Mouse (Mus musculus) granulocyte monocyte progenitor cell, adult 5-6 weeks (primary cell): ENCODE measurements at regions not wholly inside any gene's neighbourhood (a gene's known extent, or its start where the extent isn't known, plus 50 kb on each side); places are given as distances from the start of the nearest gene placed in this dataset.

Experiments
- ATAC-seq: replicated peaks from 2 replicates; pipeline ENCODE4 v1.8.0; 2016; ENCODE audit warnings: mild to moderate bottlenecking, moderate TSS enrichment, inconsistent platforms; ENCODE audit not compliant: poor library complexity, severe bottlenecking

DNA sequence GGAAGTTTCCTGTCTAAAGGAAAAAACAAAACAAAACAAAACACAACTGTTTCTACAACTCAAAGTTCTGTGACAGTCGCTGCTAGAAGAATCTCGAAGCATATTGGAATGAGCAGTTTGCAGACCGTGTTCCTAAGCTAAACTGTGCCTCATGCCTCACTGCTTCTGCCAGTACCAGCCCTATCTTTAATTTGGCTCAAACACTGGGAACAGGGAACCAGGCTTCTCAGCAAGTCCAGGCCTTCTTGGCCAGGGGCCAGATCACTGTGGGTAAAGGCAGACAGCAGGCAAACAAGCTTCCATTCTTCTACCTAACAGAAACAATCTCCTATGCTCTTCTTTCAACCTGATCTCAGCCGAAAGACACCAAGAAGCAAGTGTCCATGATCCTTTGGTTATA, 56.5 kb downstream of the Tmsb4x start:
- no peak; the same call in 1 of the 2 replicates for ATAC-seq

GRCm38 (mm10) chrX:167151341-167151740, 57.8 kb downstream of the Tmsb4x start:
- no peak for ATAC-seq

GRCm38 (mm10) chrX:167149400-167149799, 59.7 kb downstream of the Tmsb4x start:
- ATAC-seq, result no peak

GRCm38 (mm10) chrX:167146513-167147360, 62.4 kb downstream of the Tmsb4x start:
- peak; percentile 33; the same call in 1 of the 2 replicates for ATAC-seq

DNA sequence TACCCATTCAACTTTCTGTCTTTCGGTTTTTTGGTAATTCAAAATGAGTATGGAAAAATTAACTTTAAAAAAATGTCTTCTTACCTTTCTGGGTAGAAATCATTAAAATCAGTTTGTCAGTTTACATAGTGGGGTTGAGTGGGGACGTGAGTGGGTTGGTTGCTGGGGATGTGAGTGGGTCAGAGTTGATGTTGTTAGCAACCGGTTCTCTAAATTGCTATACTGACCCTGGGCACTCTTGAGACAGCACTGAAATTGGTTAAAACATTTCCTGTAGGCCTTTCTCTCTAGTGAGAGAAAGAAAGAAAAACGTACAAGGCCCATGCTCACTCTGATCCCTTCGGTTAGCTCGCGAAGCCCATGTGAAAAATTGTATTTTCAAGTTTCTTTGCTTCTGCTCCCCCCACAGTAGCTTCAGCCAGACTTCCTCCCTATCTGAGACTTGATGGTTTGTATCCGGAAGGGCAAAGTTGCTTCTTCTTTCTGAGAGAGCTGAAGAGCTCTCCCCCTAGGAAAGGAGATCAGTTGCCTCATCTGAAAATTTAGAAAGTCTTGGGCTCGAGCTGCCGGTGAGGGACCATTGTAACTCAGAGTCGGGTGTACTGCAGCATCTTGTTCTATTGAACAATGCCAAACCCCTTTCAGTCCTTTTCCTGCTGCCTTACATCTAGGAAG, 63.5 kb downstream of the Tmsb4x start:
- ATAC-seq, result peak; percentile 93

- no peak for ATAC-seq
Measured at GRCm38 (mm10) chrX:167139110-167139509, 70.0 kb downstream of the Tmsb4x start.

DNA sequence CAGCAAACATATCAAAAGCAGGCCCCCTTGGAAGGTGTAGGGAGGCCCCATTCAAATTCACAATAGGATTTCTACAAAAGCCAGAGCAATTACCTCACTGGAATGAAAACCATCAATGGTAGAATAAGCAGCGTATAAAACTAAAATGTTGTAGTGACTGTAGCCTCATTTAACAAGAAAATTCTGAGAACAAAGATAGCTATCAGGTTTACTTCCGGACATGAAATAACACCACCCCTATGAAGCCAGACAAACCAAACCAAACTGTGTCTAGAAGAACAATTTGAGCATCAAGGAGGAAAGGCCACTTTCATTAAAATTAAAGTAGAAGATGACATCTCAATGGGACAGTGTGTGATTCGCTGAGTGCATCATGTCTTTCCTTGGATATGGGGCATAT, 74.9 kb downstream of the Tmsb4x start:
- ATAC-seq, result no peak

DNA sequence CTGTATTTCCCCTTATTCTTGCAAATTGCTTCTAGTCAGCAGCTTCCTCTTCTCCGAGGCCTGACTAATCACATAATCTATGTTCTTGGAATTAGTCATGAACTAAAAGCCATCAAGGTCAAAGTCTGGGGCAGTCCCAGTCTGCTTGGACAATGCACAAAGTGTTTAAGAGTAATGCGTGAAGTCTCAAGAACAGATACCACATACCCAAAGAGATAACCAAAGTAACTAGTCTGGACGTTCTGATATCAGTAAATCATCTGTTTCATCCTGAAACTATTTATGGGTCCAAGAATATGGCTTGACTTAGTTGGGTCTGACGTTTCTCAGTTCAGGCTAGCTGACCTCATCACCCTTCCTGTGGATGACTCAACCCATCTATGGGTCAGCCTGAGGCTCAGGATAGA, 76.1 kb downstream of the Tmsb4x start:
- peak; percentile 53; the same call in 1 of the 2 replicates for ATAC-seq

DNA sequence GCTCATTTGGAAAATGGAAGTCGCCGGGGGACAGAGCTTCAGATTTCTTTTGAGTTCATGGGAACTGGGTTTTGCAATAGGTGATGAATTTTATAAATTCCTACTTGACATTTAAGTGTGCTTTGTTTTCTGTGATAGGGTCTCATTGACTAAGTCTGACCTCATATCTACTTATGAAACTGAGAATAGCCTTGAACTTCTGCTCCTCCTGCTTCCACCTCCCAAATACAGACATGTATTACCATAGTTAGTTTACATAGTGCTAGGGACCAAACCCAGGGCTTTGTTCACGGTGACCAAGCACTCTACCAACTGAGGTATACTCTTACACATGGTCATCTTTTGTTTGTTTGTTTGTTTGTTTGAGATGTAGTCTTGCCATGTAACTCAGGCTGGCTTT, 77.8 kb downstream of the Tmsb4x start:
- peak; percentile 59 for ATAC-seq

DNA sequence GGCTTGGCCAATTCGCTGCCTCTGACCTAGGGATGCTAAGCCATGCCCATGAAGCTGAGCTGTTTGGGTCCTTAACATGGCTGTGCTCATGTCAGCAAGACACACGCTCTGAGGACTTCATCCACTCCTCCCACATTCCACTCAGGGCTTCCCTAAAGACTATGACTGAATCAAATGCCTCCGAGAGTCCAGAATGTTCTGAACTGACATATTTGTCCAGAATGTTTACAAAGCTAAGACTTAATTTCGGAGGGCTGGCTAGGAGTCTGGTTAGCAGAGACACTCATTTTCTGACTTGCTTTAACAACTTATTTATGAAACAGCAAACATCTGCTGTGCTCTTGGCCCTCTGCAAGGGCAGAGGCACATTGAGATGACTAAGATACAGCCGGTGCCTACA, 78.5 kb downstream of the Tmsb4x start:
- ATAC-seq, result no peak

GRCm38 (mm10) chrX:167119288-167119687, 89.8 kb downstream of the Tmsb4x start:
- no peak for ATAC-seq

GRCm38 (mm10) chrX:167115096-167115495, 94.0 kb downstream of the Tmsb4x start:
- no peak for ATAC-seq

DNA sequence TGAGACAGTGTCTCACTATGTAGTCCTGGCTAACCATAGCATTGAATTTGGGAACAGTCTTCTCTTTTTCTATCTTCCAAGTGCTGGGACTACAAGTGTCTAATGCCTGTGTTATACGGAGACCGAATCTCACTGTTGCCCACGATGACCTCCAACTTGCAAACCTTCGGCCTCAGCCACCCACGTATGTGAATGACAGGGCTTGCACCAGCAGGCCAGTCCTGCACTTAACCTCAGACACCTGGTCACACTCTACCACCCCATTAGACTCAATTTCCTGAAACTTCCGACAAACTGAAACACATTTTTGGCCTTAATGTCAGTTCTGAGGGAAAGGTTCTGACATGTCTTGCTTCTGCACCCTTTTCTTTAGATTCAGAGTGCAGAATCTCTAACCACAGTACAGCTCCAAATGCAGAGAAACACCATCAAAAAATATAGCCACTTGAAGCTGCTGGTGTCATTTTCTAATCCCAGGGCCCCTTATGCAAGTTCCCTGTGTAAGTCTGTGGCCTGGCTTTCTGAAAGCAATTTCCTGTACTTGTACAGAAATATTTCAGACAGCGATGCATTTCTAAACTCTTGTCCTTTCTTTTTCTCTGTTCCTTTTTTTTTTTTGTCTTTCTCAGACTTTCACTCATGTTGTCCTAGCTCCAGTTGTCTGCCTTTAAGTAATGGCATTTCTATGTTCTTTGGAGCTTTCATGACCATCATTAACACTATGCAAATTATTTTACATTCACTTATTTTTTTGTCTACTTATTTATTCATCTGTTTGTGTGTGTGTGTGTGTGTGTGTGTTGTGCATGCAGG, 97.8 kb downstream of the Tmsb4x start:
- ATAC-seq, result peak; percentile 56

DNA sequence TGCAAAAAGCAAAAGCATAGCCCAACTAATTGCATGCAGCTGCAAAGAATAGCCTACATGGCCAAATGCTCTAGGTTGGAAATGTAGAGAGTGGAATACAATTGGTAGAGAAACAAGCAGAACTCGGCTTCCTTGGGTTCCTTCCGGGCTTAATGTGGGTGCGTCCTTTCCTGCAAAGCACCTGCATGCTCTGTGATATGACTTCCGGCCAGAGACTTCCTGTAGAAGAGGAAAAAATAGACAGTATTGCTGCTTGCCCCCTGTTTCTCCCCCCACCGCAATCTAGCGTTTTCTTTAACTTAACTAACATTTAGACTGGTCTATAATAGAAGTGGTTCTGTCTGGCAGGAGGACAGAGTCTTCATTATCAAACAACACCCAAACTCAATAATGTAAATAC, 100.8 kb downstream of the Tmsb4x start:
- ATAC-seq, result no peak; the same call in 1 of the 2 replicates

GRCm38 (mm10) chrX:167107469-167107868, 101.6 kb downstream of the Tmsb4x start:
- peak; percentile 59 for ATAC-seq

DNA sequence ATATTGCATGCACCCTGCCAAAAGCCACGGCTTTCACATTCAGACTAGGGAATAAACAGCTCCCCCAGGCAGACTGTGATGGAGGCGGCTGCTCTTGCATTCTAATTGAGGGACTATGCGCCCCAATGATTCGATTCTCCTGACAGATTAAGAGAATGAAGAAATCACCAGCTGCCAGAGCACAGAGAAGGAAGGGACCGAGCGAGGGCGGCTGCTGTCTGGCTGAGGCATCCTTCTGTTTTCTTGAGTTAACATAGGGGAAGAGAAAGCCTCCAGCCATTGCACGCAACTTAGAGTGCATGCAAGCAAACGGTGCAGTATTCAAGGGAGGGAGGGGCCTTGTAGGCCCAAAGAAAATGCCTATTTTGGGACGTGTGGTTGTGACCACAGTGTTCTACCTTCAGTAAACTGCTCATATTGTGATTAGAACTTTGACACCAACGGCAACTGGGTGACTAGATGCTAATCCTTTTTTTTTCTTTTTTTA, 103.1 kb downstream of the Tmsb4x start:
- ATAC-seq, result peak; percentile 30

DNA sequence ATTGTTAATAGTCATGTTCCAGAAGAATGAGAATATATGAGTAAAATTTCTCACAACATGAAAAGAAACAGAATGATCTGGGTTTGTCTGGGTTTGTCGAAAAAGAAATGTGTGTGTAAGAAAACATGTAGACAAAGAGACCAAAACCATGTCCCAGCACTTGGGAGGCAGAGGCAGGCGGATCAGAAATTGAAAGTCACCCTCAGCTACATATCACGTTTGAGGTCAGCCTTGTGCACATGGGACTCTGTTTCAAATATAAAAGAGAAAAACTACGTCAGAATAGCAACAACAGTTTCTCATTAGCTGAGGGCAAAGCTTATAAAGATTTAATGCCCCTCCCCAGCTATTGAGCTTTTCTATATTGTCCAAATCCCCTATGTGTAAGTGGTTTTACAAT, 103.8 kb downstream of the Tmsb4x start:
- ATAC-seq, result no peak

DNA sequence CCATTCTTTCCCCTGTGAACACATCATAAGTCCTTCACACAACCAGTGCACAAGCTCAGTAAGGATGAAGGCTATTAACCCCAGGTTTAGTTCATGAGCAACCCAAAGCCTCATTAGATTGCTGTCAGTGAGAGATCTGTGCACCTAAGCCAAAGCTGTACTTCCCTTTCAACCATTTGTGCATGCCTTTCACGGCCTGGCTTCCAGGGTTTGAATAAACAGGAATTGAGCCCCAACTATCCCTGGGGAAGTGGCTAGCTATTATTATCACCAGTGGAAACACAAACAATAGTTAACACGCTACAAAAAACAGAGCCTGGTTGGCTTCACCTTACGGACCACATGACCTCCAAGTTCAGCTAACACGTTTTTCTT, 104.9 kb downstream of the Tmsb4x start:
- ATAC-seq, result 0 out of 2 replicates have a peak, but pooled peaks have one; percentile 10

- ATAC-seq, result peak; percentile 57
Measured at GRCm38 (mm10) chrX:167103501-167104246, 105.4 kb downstream of the Tmsb4x start.

DNA sequence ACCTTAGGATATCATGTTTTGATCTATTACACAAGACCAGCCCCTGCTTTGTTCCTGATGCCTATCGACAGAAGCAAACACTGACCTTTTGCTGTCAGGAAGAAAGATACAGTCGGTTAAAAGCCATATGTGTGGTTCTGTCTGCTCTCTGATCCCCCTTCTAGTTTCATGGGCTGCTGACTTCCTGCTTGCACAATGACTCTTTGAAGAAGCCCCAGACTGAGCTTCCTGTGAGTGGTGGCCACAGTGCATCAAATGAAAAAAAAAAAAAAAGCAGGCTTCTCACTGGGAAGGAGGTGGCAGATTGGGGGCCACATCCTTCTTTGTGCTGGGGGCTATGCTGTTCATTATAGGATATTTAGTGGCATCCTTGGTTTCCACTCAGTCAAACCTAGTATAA, 107.2 kb downstream of the Tmsb4x start:
- peak; percentile 78 for ATAC-seq
